Mouse (Mus musculus) adrenal gland, adult 18-20 months (tissue): Measurements from ENCODE around the gene Ifitm5. TPM values are rescaled to one million over a fixed set of nuclear protein-coding genes. Genes with fewer than 3 reads are reported as not detected.

Experiments
- DNase-seq, 2 experiments: peaks; one replicate each; pipeline ENCODE4 v3.0.0; 2021 to 2022; ENCODE audit warnings: low spot score in 2 of 2
- total RNA-seq, 2 experiments: library from RNA; stranded (reverse); gene quantifications; 1 replicate in 1 of 2; 2 replicates in 1 of 2; pipeline ENCODE4 v1.2.3; 2021

Ifitm5 gene
- total RNA-seq, 2 experiments from 2014 or later, result 1.4 to 1.7 TPM

- DNase-seq, result peak; percentile 82 to 90
These were observed 46.9 kb downstream of the Ifitm5 start for GRCm38 (mm10) chr7:140903212-140903611.

GRCm38 (mm10) chr7:140902036-140902875 is 47.8 kb downstream of the Ifitm5 start:
- DNase-seq, result no peak

GRCm38 (mm10) chr7:140900220-140900619 is 49.9 kb downstream of the Ifitm5 start, which contains the start of gene Cox8b:
Gene Cox8b (minus strand): TSS chr7:140900446.
- no peak for DNase-seq

- DNase-seq, result no peak
These were observed 51.0 kb downstream of the Ifitm5 start for GRCm38 (mm10) chr7:140899121-140899520.

Other genes with a start within 250 kb of the Ifitm5 start
- 100 to 1,000 TPM; 200 to 317 TPM for gene Cyp2e1, start 186.6 kb downstream of the Ifitm5 start, total RNA-seq
- gene Syce1, start 162.4 kb downstream of the Ifitm5 start, total RNA-seq, result under 1 TPM in 1 of 2 experiments, not detected in 1; 0.19 TPM
- 1 to 10 TPM; 2.0 to 2.8 TPM for gene Zfp941, start 128.1 kb downstream of the Ifitm5 start, total RNA-seq
- gene Urah, start 115.3 kb downstream of the Ifitm5 start, total RNA-seq, result 1 to 10 TPM in 1 of 2 experiments, under 1 TPM in 1; 0.76 to 1.1 TPM
- not detected for gene Scgb1c1, start 104.7 kb downstream of the Ifitm5 start, total RNA-seq
- gene Odf3, start 102.5 kb downstream of the Ifitm5 start, total RNA-seq, result under 1 TPM; 0.26 to 0.40 TPM
- under 1 TPM; 0.36 to 0.61 TPM for gene Gm45785, start 94.0 kb downstream of the Ifitm5 start, total RNA-seq
- 10 to 100 TPM; 49.5 to 65.5 TPM for gene Ric8a, start 93.3 kb downstream of the Ifitm5 start, total RNA-seq
- gene Bet1l, start 92.7 kb downstream of the Ifitm5 start, total RNA-seq, result 10 to 100 TPM; 37.8 to 42.8 TPM
- 100 to 1,000 TPM; 100 to 116 TPM for gene Psmd13, start 68.3 kb downstream of the Ifitm5 start, total RNA-seq
- gene Sirt3, start 68.0 kb downstream of the Ifitm5 start, total RNA-seq, result 10 to 100 TPM; 28.6 to 45.7 TPM
- gene Cox8b, start 49.8 kb downstream of the Ifitm5 start, total RNA-seq, result 1,000 to 10,000 TPM; 1,018 to 1,993 TPM
- 1 to 10 TPM in 1 of 2 experiments, under 1 TPM in 1; 0.96 to 1.5 TPM for gene Nlrp6, start 29.4 kb downstream of the Ifitm5 start, total RNA-seq
- 10 to 100 TPM; 30.4 to 32.3 TPM for gene Pgghg, start 8.9 kb downstream of the Ifitm5 start, total RNA-seq
- gene Gm45717, start 5.6 kb upstream of the Ifitm5 start, total RNA-seq, result 1 to 10 TPM in 1 of 2 experiments, not detected in 1; 1.2 TPM
- 100 to 1,000 TPM; 433 to 585 TPM for gene Ifitm2, start 5.7 kb upstream of the Ifitm5 start, total RNA-seq
- 1 to 10 TPM; 6.9 to 9.8 TPM for gene Ifitm1, start 16.9 kb upstream of the Ifitm5 start, total RNA-seq
- 100 to 1,000 TPM in 1 of 2 experiments, 10 to 100 TPM in 1; 94.2 to 155 TPM for gene Ifitm3, start 60.5 kb upstream of the Ifitm5 start, total RNA-seq
- under 1 TPM; 0.64 to 0.66 TPM for gene Ifitm6, start 67.6 kb upstream of the Ifitm5 start, total RNA-seq
- not detected for gene Gm17387, start 78.8 kb upstream of the Ifitm5 start, total RNA-seq
- 1 to 10 TPM; 1.3 to 2.7 TPM for gene B4galnt4, start 110.8 kb upstream of the Ifitm5 start, total RNA-seq
- 1 to 10 TPM; 1.8 to 3.3 TPM for gene Pkp3, start 127.9 kb upstream of the Ifitm5 start, total RNA-seq
- gene Sigirr, start 150.3 kb upstream of the Ifitm5 start, total RNA-seq, result 1 to 10 TPM; 2.0 to 2.7 TPM
- under 1 TPM; 0.20 to 0.32 TPM for gene Ano9, start 167.5 kb upstream of the Ifitm5 start, total RNA-seq
- gene Ptdss2, start 172.1 kb upstream of the Ifitm5 start, total RNA-seq, result 10 to 100 TPM; 39.2 to 40.4 TPM
- 100 to 1,000 TPM; 218 to 327 TPM for gene Rnh1, start 222.6 kb upstream of the Ifitm5 start, total RNA-seq
- gene Hras, start 243.7 kb upstream of the Ifitm5 start, total RNA-seq, result 10 to 100 TPM; 87.8 to 99.7 TPM
- gene Lrrc56, start 243.9 kb upstream of the Ifitm5 start, total RNA-seq, result 1 to 10 TPM; 3.9 to 6.9 TPM